ENCODE assay signal across 20 mouse cellular contexts in genomic region chr11:96605516-96605915, GRCm38 (mm10).
DNase-seq lines count a peak whose midpoint lies in the region; ATAC-seq lines count a peak whose summit lies in the region.
"Had no signal": no experiment of that assay in that cellular context is flagged by ENCODE, and none has a peak within 500 bp of the region (broad histone marks: within the 10 kb centered on the region; RNA-seq: fewer than 3 reads in every experiment).

No protein-coding gene starts in this region.

- no peak overlapping the region for H3K4me2 ChIP-seq in heart, embryonic 13.5 days
- no peak overlapping the region for H3K4me2 ChIP-seq in intestine, embryonic 14.5 days (ENCODE audit: low read length)
- no peak overlapping the region for H3K4me2 ChIP-seq in intestine, embryonic 15.5 days (replicated peaks)

- ATAC-seq in heart, embryonic 13.5 days (ENCODE audit: extremely low read depth, insufficient number of reproducible peaks, low FRiP score, low TSS enrichment) = no peak
- no peak for ATAC-seq in intestine, embryonic 14.5 days (replicated peaks; ENCODE audit: low FRiP score, low TSS enrichment, low read depth)
- ATAC-seq in intestine, embryonic 15.5 days = no peak
- ATAC-seq: activated CD4-positive, CD25-positive, alpha-beta regulatory T cell, adult 4 months; CD4-positive, CD25-positive, alpha-beta regulatory T cell, adult 4 months; Patski had no signal

- H3K4me1 ChIP-seq in heart, embryonic 10.5 days = peaks cover 21% of the 10 kb centered on the region
- peaks cover 30% of the 10 kb centered on the region for H3K4me1 ChIP-seq in heart, embryonic 13.5 days
- H3K4me1 ChIP-seq in intestine, embryonic 14.5 days (replicated peaks; ENCODE audit: control insufficient read depth, insufficient read depth, low read length) = peaks cover 24% of the 10 kb centered on the region
- H3K4me1 ChIP-seq in intestine, embryonic 15.5 days (replicated peaks) = peaks cover 8% of the 10 kb centered on the region; the same call in 1 of the 2 replicates

- H3K36me3 ChIP-seq in heart, embryonic 10.5 days = no peaks in the 10 kb centered on the region
- no peaks in the 10 kb centered on the region for H3K36me3 ChIP-seq in heart, embryonic 13.5 days
- H3K36me3 ChIP-seq in intestine, embryonic 14.5 days (ENCODE audit: control insufficient read depth, insufficient read depth, low read length) = no peaks in the 10 kb centered on the region
- no peaks in the 10 kb centered on the region for H3K36me3 ChIP-seq in intestine, embryonic 15.5 days
- H3K36me3 ChIP-seq: G1E had no signal

- H3K27me3 ChIP-seq in heart, embryonic 10.5 days (ENCODE audit: insufficient read depth, poor library complexity, severe bottlenecking) = peaks cover 29% of the 10 kb centered on the region
- peaks cover 33% of the 10 kb centered on the region for H3K27me3 ChIP-seq in heart, embryonic 13.5 days (replicated peaks)
- no peaks in the 10 kb centered on the region for H3K27me3 ChIP-seq in intestine, embryonic 14.5 days (replicated peaks; ENCODE audit: control insufficient read depth, insufficient read depth, low read length)
- no peaks in the 10 kb centered on the region; the same call in 1 of the 2 replicates for H3K27me3 ChIP-seq in intestine, embryonic 15.5 days (replicated peaks)
- H3K27me3 ChIP-seq: Patski had no signal

- intact Hi-C loops in heart, postnatal 36 days (cut with DNase I) = no loop called here

- no peaks in the 10 kb centered on the region for H3K9me3 ChIP-seq in heart, embryonic 10.5 days
- no peaks in the 10 kb centered on the region for H3K9me3 ChIP-seq in heart, embryonic 13.5 days
- no peaks in the 10 kb centered on the region for H3K9me3 ChIP-seq in intestine, embryonic 14.5 days (ENCODE audit: control insufficient read depth, low read length)
- no peaks in the 10 kb centered on the region for H3K9me3 ChIP-seq in intestine, embryonic 15.5 days
- H3K9me3 ChIP-seq: G1E had no signal

- H3K27ac ChIP-seq in heart, embryonic 10.5 days = no peak overlapping the region
- peak overlapping the region; percentile 70; the same call in 1 of the 2 replicates for H3K27ac ChIP-seq in heart, embryonic 13.5 days (replicated peaks)
- no peak overlapping the region for H3K27ac ChIP-seq in intestine, embryonic 14.5 days (ENCODE audit: low read depth)
- no peak overlapping the region for H3K27ac ChIP-seq in intestine, embryonic 15.5 days

- 77% methylated on average over 6 of the region's 6 CpGs for WGBS in heart, embryonic 10.5 days
- WGBS in heart, embryonic 13.5 days = 66% methylated on average over 6 of the region's 6 CpGs
- 79% methylated on average over 6 of the region's 6 CpGs for WGBS in intestine, embryonic 14.5 days
- WGBS in intestine, embryonic 15.5 days = 62% methylated on average over 6 of the region's 6 CpGs

- DNase-seq in heart, adult 11 months = peak; percentile 56
- no peak for DNase-seq in heart, embryonic 10.5 days (ENCODE audit: low spot score)
- no peak for DNase-seq in heart, postnatal 36 days
- DNase-seq in intestine, embryonic 14.5 days (ENCODE audit: low spot score) = peak; percentile 51
- DNase-seq: adrenal gland, adult 2 months; adrenal gland, adult 8-10 months; adrenal gland, postnatal 10 days; adrenal gland, postnatal 14 days; adrenal gland, postnatal 25 days; adrenal gland, postnatal 36 days; B cell, adult 2 months; cerebellum, adult 11 months; cerebellum, adult 11-12 months; cerebellum, adult 18-20 months had no signal

- no peak overlapping the region for H3K9ac ChIP-seq in heart, embryonic 13.5 days
- no peak overlapping the region for H3K9ac ChIP-seq in intestine, embryonic 14.5 days (ENCODE audit: low read length)
- no peak overlapping the region for H3K9ac ChIP-seq in intestine, embryonic 15.5 days

- H3K4me3 ChIP-seq in heart, embryonic 10.5 days = no peak overlapping the region
- no peak overlapping the region for H3K4me3 ChIP-seq in heart, embryonic 13.5 days
- no peak overlapping the region for H3K4me3 ChIP-seq in intestine, embryonic 14.5 days (ENCODE audit: low read depth, low read length)
- no peak overlapping the region for H3K4me3 ChIP-seq in intestine, embryonic 15.5 days (replicated peaks)

Comparison
In these comparisons a context has a peak if more than half of its experiments do, and no peak if none do; other contexts are left out.
1. DNase-seq: peak in heart, adult 11 months (single experiment) and intestine, embryonic 14.5 days (single experiment); none in heart, embryonic 10.5 days (single experiment) and heart, postnatal 36 days (0 of 2).